Mouse (Mus musculus) forebrain, embryonic 10.5 days (tissue): ENCODE data around the gene Slc24a4. TPM values are rescaled to one million over a fixed set of nuclear protein-coding genes. Genes with fewer than 3 reads are reported as not detected.
A peak's percentile ranks its signal among the peaks of the same experiment; 100 is the strongest.

ENCODE experiments used
- DNase-seq: peaks from one replicate; pipeline ENCODE4 v3.0.0-alpha.2; 2017; ENCODE audit warnings: low spot score; ENCODE audit errors: extremely low spot score
- H3K27ac ChIP-seq: fragments of 300-500 bp; sonication (generic); 2 replicates; pipeline ENCODE4 v1.5.1; 2016; ENCODE audit warnings: mild to moderate bottlenecking
- H3K27me3 ChIP-seq: fragments of 300-500 bp; sonication (generic); 2 replicates; pipeline ENCODE4 v1.6.1; 2016; ENCODE audit warnings: mild to moderate bottlenecking; ENCODE audit not compliant: poor library complexity, severe bottlenecking
- H3K36me3 ChIP-seq: fragments of 300-500 bp; sonication (generic); replicated peaks from 2 replicates; pipeline ENCODE4 v1.6.1; 2016; ENCODE audit warnings: mild to moderate bottlenecking, moderate library complexity
- H3K4me1 ChIP-seq: fragments of 300-500 bp; sonication (generic); 2 replicates; pipeline ENCODE4 v1.6.1; 2016
- H3K4me3 ChIP-seq: fragments of 300-500 bp; sonication (generic); 2 replicates; pipeline ENCODE4 v1.5.1; 2016; ENCODE audit warnings: mild to moderate bottlenecking, moderate library complexity
- H3K9me3 ChIP-seq: fragments of 300-500 bp; sonication (generic); 2 replicates; pipeline ENCODE4 v1.6.1; 2016; ENCODE audit warnings: mild to moderate bottlenecking, moderate library complexity
- WGBS: fragments of 180-500 bp; shearing (Covaris S2); methylation state at CpG from one replicate; pipeline ENCODE4 v1.1.7; 2016; 5-methylcytosine and 5-hydroxymethylcytosine counted together
- polyA plus RNA-seq: library from polyadenylated mRNA; unstranded; fragments of >200 nt; fragmentation: Nextera tagmentation; extraction: Ambion mirVana; gene quantifications from 2 replicates; pipeline ENCODE4 v1.2.1, GENCODE M21; 2016

Gene Slc24a4
- polyA plus RNA-seq, 1 experiment from 2014 or later, result 0.06 TPM

DNA sequence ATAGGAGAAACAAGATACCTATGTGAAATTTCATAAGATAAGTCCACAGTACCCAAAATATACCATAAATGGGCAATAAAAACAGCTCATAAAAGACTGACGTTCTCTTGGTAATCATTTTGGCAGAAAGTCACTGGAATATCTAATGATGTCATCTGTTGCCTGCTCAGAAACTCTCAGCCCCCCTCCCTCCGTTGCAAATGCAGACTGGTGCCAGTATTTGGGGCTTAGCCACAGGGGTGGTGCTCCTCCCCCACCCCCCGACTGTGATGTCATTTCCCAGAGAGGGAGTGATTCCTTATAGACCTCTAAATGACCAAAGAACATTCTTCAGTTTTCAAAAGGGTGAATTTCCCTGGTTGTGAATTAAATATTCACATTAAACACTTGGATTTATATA, 96.6 kb downstream of the Slc24a4 start:
- no peak for DNase-seq
- 56% methylated on average over 3 of the region's 3 CpGs for WGBS
- Histone ChIP-seq H3K4me1 (no peaks in the 10 kb centered on the region), H3K4me3 (no peak overlapping the region), H3K27ac (no peak overlapping the region), H3K36me3 (no peaks in the 10 kb centered on the region), H3K27me3 (no peaks in the 10 kb centered on the region), H3K9me3 (no peaks in the 10 kb centered on the region)

- H3K27me3 ChIP-seq, result no peaks in the 10 kb centered on the region
- H3K27ac ChIP-seq, result no peak overlapping the region
- no peaks in the 10 kb centered on the region for H3K36me3 ChIP-seq
- no peaks in the 10 kb centered on the region for H3K4me1 ChIP-seq
- H3K9me3 ChIP-seq, result no peaks in the 10 kb centered on the region
- WGBS, result 87% methylated on average over 3 of the region's 3 CpGs
- no peak for DNase-seq
- H3K4me3 ChIP-seq, result no peak overlapping the region
These were observed 107.0 kb downstream of the Slc24a4 start for GRCm38 (mm10) chr12:102235551-102235950.

- no peaks in the 10 kb centered on the region for H3K9me3 ChIP-seq
- no peaks in the 10 kb centered on the region for H3K27me3 ChIP-seq
- no peak overlapping the region for H3K27ac ChIP-seq
- no peaks in the 10 kb centered on the region for H3K4me1 ChIP-seq
- 94% methylated on average over 6 of the region's 6 CpGs for WGBS
- no peaks in the 10 kb centered on the region for H3K36me3 ChIP-seq
- DNase-seq, result no peak
- H3K4me3 ChIP-seq, result no peak overlapping the region
These were observed 107.8 kb downstream of the Slc24a4 start for GRCm38 (mm10) chr12:102236317-102236716.

- DNase-seq, result no peak
- peak overlapping the region; percentile 27 for H3K27ac ChIP-seq
- H3K36me3 ChIP-seq, result no peaks in the 10 kb centered on the region
- 61% methylated on average over 6 of the region's 6 CpGs for WGBS
- no peak overlapping the region for H3K4me3 ChIP-seq
- no peaks in the 10 kb centered on the region for H3K27me3 ChIP-seq
- H3K9me3 ChIP-seq, result no peaks in the 10 kb centered on the region
- peaks cover 28% of the 10 kb centered on the region for H3K4me1 ChIP-seq
These were observed 113.7 kb downstream of the Slc24a4 start for GRCm38 (mm10) chr12:102242076-102242722.

DNA sequence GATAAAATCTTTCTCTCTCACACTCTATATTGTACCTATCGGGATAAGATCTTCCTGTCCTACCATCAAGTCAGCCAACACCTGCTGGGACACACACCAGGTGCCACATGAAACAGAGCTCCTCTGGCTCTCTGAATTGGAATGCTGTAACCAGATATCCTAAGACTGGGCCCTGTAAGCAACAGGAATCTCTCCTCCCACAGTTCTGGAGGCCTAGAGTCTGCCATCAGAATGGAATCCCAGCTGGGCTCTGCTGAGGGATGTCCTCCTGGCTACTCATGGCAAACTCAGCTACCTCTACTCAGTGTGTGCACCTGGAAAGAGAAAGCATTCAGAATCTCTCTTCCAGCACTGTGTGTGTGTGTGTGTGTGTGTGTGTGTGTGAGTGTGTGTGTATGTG, 115.4 kb downstream of the Slc24a4 start:
- Histone ChIP-seq H3K27ac (no peak overlapping the region; the same call in 1 of the 2 replicates), H3K36me3 (no peaks in the 10 kb centered on the region), H3K9me3 (no peaks in the 10 kb centered on the region), H3K4me3 (no peak overlapping the region), H3K27me3 (no peaks in the 10 kb centered on the region), H3K4me1 (peaks cover 28% of the 10 kb centered on the region)
- 65% methylated on average over 1 of the region's 1 CpGs for WGBS
- no peak for DNase-seq

DNA sequence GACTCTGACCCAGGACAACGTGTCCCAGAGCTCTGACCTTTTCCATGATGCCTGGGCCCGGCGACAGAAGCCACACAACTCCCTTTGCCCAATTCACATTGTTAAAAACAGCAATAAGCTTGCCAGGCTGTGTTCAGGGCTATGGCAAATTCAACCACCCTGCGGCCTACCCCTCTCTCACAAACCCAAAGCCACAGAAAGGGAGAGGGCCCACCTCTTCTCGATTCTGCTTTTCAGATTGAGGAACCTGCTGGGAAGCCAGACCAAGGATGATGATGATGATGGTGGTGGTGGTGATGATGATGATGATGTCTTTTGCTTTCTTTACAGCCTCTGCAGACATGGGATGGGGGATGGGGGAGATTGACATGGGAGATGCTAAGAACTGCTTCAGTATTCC, 117.7 kb downstream of the Slc24a4 start:
- Histone ChIP-seq H3K36me3 (no peaks in the 10 kb centered on the region), H3K27ac (no peak overlapping the region)
- 93% methylated on average over 5 of the region's 5 CpGs for WGBS

DNA sequence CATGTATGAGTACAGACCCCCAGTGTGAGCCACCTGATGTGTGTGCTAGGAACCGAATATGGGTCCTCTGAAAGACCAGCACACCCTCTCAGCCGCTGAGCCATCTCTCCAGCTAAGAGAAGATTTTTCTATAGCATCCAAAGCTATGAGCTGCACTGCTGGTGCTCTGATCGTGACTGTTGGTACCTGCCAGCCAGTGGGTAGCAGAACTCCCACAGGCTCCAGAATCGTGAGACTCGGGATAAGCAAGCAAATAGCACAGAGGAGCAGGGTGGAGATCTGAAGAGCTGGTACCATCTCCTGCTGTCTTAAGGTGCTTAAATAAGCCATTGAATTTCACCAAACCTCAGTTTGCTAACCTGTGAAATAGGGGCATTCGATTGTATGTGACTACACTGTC, 119.6 kb downstream of the Slc24a4 start:
- Histone ChIP-seq H3K27ac (no peak overlapping the region), H3K36me3 (no peaks in the 10 kb centered on the region), H3K4me1 (peaks cover 16% of the 10 kb centered on the region), H3K27me3 (no peaks in the 10 kb centered on the region), H3K4me3 (no peak overlapping the region), H3K9me3 (no peaks in the 10 kb centered on the region)
- DNase-seq, result no peak
- WGBS, result 89% methylated on average over 6 of the region's 6 CpGs

More for the DNA sequence above, 117.7 kb downstream of the Slc24a4 start:
- Histone ChIP-seq H3K9me3 (no peaks in the 10 kb centered on the region), H3K4me3 (no peak overlapping the region), H3K27me3 (no peaks in the 10 kb centered on the region), H3K4me1 (peaks cover 28% of the 10 kb centered on the region)
- no peak for DNase-seq

DNA sequence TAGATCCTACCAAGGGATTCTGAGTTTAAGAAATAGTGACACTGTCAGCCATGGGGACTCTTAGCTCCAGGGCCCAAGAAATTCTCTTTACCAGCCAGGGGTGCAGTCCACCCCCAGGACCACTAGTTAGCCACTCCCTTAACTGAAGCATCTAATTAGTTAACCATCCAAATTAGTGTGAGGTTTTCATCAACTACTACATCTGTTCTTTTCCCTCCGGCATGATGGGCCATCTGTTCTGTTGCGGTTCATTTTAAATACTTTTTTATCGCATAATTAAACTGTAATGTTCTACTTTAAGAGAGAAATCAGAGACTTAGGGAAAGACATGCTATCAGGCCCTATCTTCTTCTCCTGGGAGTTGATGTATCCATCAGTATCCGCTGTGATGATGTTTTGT, 121.8 kb downstream of the Slc24a4 start:
- Histone ChIP-seq H3K36me3 (no peaks in the 10 kb centered on the region), H3K4me3 (no peak overlapping the region), H3K4me1 (peaks cover 1% of the 10 kb centered on the region; the same call in 1 of the 2 replicates), H3K27me3 (no peaks in the 10 kb centered on the region), H3K27ac (no peak overlapping the region), H3K9me3 (no peaks in the 10 kb centered on the region)
- WGBS, result 91% methylated on average over 4 of the region's 4 CpGs
- DNase-seq, result no peak

- Histone ChIP-seq H3K27me3 (no peaks in the 10 kb centered on the region), H3K27ac (no peak overlapping the region), H3K9me3 (no peaks in the 10 kb centered on the region), H3K36me3 (no peaks in the 10 kb centered on the region), H3K4me3 (no peak overlapping the region), H3K4me1 (no peaks in the 10 kb centered on the region)
- WGBS, result 88% methylated on average over 3 of the region's 3 CpGs
- DNase-seq, result no peak
These were observed 122.5 kb downstream of the Slc24a4 start for GRCm38 (mm10) chr12:102251070-102251469.

DNA sequence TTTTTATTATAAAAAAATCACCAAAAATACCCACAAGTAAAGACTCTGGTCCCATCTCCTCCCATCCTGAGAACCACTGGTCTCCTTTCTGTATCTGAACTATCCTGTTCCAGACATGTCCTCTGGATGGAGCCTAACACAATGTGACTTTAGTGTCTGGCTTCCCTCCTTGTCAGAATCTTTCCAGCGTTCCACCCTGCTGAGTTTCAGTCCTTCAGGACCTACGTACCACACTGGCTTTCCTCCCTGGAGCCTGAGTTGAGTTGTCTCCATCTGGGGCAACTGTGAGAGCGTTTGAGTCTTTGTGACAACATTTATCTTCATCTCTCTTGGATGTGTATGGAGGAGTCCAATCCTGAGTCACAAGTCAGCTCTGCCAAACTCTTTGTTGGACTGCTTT, 123.5 kb downstream of the Slc24a4 start:
- no peaks in the 10 kb centered on the region for H3K36me3 ChIP-seq
- no peak for DNase-seq
- H3K27ac ChIP-seq, result no peak overlapping the region
- no peaks in the 10 kb centered on the region for H3K27me3 ChIP-seq
- H3K4me3 ChIP-seq, result no peak overlapping the region
- H3K4me1 ChIP-seq, result no peaks in the 10 kb centered on the region
- no peaks in the 10 kb centered on the region for H3K9me3 ChIP-seq
- WGBS, result 79% methylated on average over 3 of the region's 3 CpGs

- no peaks in the 10 kb centered on the region for H3K27me3 ChIP-seq
- H3K9me3 ChIP-seq, result no peaks in the 10 kb centered on the region
- 83% methylated on average over 1 of the region's 1 CpGs for WGBS
- no peak for DNase-seq
- H3K4me1 ChIP-seq, result no peaks in the 10 kb centered on the region
- no peaks in the 10 kb centered on the region for H3K36me3 ChIP-seq
- H3K27ac ChIP-seq, result no peak overlapping the region
- H3K4me3 ChIP-seq, result no peak overlapping the region
These were observed 124.0 kb downstream of the Slc24a4 start for GRCm38 (mm10) chr12:102252525-102252924.

DNA sequence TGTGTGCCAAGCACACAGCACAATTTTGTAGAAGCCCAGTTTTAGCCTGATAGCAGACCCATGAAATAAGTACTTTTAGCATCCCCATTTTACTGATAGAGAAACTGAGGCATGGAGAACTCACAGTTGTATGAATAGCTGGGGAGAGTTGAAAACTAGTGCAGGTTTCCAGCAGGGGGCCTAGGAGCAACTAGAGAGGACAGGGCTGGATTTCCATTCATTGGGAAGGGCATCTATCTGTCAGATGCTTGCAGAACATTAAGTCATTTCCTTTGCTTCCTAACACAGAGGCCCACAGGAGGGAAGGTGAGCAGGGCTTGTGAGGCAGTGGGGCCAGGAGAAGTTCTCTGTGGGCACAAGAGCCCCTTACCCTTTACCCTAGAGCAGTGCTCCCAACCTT, 126.5 kb downstream of the Slc24a4 start:
- H3K4me1 ChIP-seq, result no peaks in the 10 kb centered on the region
- no peaks in the 10 kb centered on the region for H3K9me3 ChIP-seq
- H3K27me3 ChIP-seq, result no peaks in the 10 kb centered on the region
- H3K4me3 ChIP-seq, result no peak overlapping the region
- no peak overlapping the region for H3K27ac ChIP-seq
- H3K36me3 ChIP-seq, result no peaks in the 10 kb centered on the region
- no peak for DNase-seq

DNA sequence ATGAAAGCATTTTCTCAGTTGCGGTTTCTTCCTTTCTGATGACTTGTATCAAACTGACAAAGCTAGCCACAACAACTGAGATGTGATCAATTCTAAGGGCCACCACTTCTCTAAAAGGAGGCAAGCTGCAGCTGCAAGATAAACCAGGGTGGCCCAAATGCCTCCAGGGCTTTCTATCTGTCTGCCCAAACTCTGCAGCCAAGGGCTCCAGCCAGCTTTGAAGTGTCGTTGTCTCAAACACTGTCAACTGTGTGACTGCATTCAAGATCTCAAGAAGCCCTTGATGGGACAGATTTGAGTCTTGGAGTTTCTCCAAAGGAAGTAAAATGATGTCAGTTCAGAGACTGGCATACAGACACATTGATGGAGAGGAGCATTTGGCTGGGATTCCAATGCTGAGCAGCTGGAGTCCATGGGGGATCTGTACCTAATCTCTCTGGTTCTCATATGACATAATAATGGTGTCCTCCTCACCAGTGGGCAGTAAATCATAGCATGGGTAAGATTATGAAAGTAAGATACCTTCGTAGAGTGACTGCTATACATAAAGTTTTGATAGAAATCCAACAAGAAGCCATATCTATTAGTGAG, 130.1 kb downstream of the Slc24a4 start:
- no peak for DNase-seq
- Histone ChIP-seq H3K27ac (no peak overlapping the region), H3K4me3 (no peak overlapping the region), H3K9me3 (no peaks in the 10 kb centered on the region), H3K27me3 (no peaks in the 10 kb centered on the region), H3K4me1 (peaks cover 16% of the 10 kb centered on the region), H3K36me3 (no peaks in the 10 kb centered on the region)
- WGBS, result 82% methylated on average over 3 of the region's 3 CpGs
